Mouse (Mus musculus): ENCODE results near the gene Dyrk1a.

DNA sequence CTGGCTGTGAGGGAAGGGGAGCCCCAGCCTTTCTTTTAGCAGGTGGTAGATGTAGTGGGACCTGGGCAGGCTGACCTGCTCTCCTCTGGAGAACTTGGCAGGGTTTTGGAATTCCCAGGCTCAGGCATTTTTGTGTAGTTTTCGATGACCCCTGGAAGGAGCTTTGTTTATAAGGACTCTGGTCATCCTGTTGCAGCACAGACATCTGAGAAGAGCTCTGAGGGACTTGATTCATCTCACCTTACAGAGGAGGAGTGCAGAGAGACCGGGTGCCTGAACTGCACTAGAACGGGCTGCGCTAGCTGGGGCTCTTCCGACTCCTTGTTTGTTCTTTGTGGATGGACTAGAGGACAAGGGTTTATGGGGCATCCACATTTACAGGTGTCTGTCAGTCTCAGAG is 5.9 kb downstream of the Dyrk1a start:
- no peak for TF ChIP-seq CTCF (IDR thresholded peaks at IDR 0.05; ENCODE audit: low read depth)
- TF ChIP-seq EP300 (IDR thresholded peaks at IDR 0.05; ENCODE audit: low read depth) = no peak
